Mouse (Mus musculus): ENCODE measurements around the gene Ppp1r15a. TPM values are rescaled to one million over a fixed set of nuclear protein-coding genes. Genes with fewer than 3 reads are reported as not detected.

Gene Ppp1r15a
- 19.8 and 20.3 TPM in 2 replicates for polyA plus RNA-seq (2014; fragmentation: Nextera tagmentation; extraction: Ambion mirVana)

- H3K27me3 ChIP-seq (ENCODE audit: control insufficient read depth, insufficient read depth, low read length), result no peaks in the 10 kb centered on the region
- ATAC-seq (replicated peaks; ENCODE audit: insufficient number of reproducible peaks, low FRiP score, low TSS enrichment, low read depth) (peak; percentile 68), DNase-seq (ENCODE audit: low spot score) (peak; percentile 95)
- no peaks in the 10 kb centered on the region for H3K36me3 ChIP-seq (replicated peaks; ENCODE audit: control insufficient read depth, insufficient read depth, low read depth, low read length)
- no peaks in the 10 kb centered on the region for H3K9me3 ChIP-seq (replicated peaks; ENCODE audit: control insufficient read depth, low read length)
- H3K4me3 ChIP-seq (ENCODE audit: low read depth, low read length), result peak within 1 kb of the TSS; percentile 77
- H3K4me2 ChIP-seq (ENCODE audit: low read depth, low read length), result peak within 1 kb of the TSS; percentile 84
- peak within 1 kb of the TSS; percentile 85 for H3K9ac ChIP-seq (replicated peaks; ENCODE audit: low read length)
- peak within 1 kb of the TSS; percentile 65; the same call in 1 of the 2 replicates for H3K27ac ChIP-seq (replicated peaks; ENCODE audit: low read depth, low read length)
- H3K4me1 ChIP-seq (ENCODE audit: control insufficient read depth, insufficient read depth, low read length), result no peaks in the 10 kb centered on the region
- under 1% methylated on average over 54 of the region's 54 CpGs for whole genome bisulfite sequencing
These were observed at the start of gene Ppp1r15a, which contains the start of gene Plekha4 for GRCm38 (mm10) chr7:45525809-45526473. Gene Ppp1r15a (minus strand): TSS chr7:45526268. Gene Plekha4 (plus strand): TSS chr7:45526330.

GRCm38 (mm10) chr7:45574472-45575379, 48.7 kb upstream of the Ppp1r15a start:
- H3K4me1 ChIP-seq (ENCODE audit: control insufficient read depth, insufficient read depth, low read length), result no peaks in the 10 kb centered on the region; the same call in 1 of the 2 replicates
- H3K4me2 ChIP-seq (ENCODE audit: low read depth, low read length), result no peak overlapping the region
- ATAC-seq (replicated peaks; ENCODE audit: insufficient number of reproducible peaks, low FRiP score, low TSS enrichment, low read depth), result no peak
- H3K36me3 ChIP-seq (replicated peaks; ENCODE audit: control insufficient read depth, insufficient read depth, low read depth, low read length), result no peaks in the 10 kb centered on the region; the same call in 1 of the 2 replicates
- H3K9me3 ChIP-seq (replicated peaks; ENCODE audit: control insufficient read depth, low read length), result no peaks in the 10 kb centered on the region
- H3K4me3 ChIP-seq (ENCODE audit: low read depth, low read length), result no peak overlapping the region
- WGBS, result 85% methylated on average over 15 of the region's 15 CpGs
- no peaks in the 10 kb centered on the region for H3K27me3 ChIP-seq (ENCODE audit: control insufficient read depth, insufficient read depth, low read length)
- H3K9ac ChIP-seq (replicated peaks; ENCODE audit: low read length), result no peak overlapping the region
- no peak for DNase-seq (ENCODE audit: low spot score)
- no peak overlapping the region for H3K27ac ChIP-seq (replicated peaks; ENCODE audit: low read depth, low read length)

GRCm38 (mm10) chr7:45573954-45574353, 47.9 kb upstream of the Ppp1r15a start:
- H3K4me1 ChIP-seq (ENCODE audit: control insufficient read depth, insufficient read depth, low read length), result no peaks in the 10 kb centered on the region; the same call in 1 of the 2 replicates
- no peaks in the 10 kb centered on the region for H3K9me3 ChIP-seq (replicated peaks; ENCODE audit: control insufficient read depth, low read length)
- no peak overlapping the region for H3K9ac ChIP-seq (replicated peaks; ENCODE audit: low read length)
- 79% methylated on average over 8 of the region's 8 CpGs for WGBS
- DNase-seq (ENCODE audit: low spot score) (no peak), ATAC-seq (replicated peaks; ENCODE audit: insufficient number of reproducible peaks, low FRiP score, low TSS enrichment, low read depth) (no peak)
- no peaks in the 10 kb centered on the region for H3K27me3 ChIP-seq (ENCODE audit: control insufficient read depth, insufficient read depth, low read length)
- no peak overlapping the region for H3K4me2 ChIP-seq (ENCODE audit: low read depth, low read length)
- no peak overlapping the region for H3K27ac ChIP-seq (replicated peaks; ENCODE audit: low read depth, low read length)
- H3K4me3 ChIP-seq (ENCODE audit: low read depth, low read length), result no peak overlapping the region
- no peaks in the 10 kb centered on the region; the same call in 1 of the 2 replicates for H3K36me3 ChIP-seq (replicated peaks; ENCODE audit: control insufficient read depth, insufficient read depth, low read depth, low read length)

- Histone ChIP-seq H3K4me3 (ENCODE audit: low read depth, low read length) (no peak overlapping the region), H3K4me2 (ENCODE audit: low read depth, low read length) (no peak overlapping the region), H3K27ac (replicated peaks; ENCODE audit: low read depth, low read length) (no peak overlapping the region), H3K36me3 (replicated peaks; ENCODE audit: control insufficient read depth, insufficient read depth, low read depth, low read length) (no peaks in the 10 kb centered on the region; the same call in 1 of the 2 replicates), H3K4me1 (ENCODE audit: control insufficient read depth, insufficient read depth, low read length) (no peaks in the 10 kb centered on the region; the same call in 1 of the 2 replicates), H3K9ac (replicated peaks; ENCODE audit: low read length) (no peak overlapping the region), H3K27me3 (ENCODE audit: control insufficient read depth, insufficient read depth, low read length) (no peaks in the 10 kb centered on the region), H3K9me3 (replicated peaks; ENCODE audit: control insufficient read depth, low read length) (no peaks in the 10 kb centered on the region)
- DNase-seq (ENCODE audit: low spot score) (no peak), ATAC-seq (replicated peaks; ENCODE audit: insufficient number of reproducible peaks, low FRiP score, low TSS enrichment, low read depth) (no peak)
- WGBS, result 30% methylated on average over 1 of the region's 1 CpGs
These were observed 45.9 kb upstream of the Ppp1r15a start for GRCm38 (mm10) chr7:45571966-45572365.

GRCm38 (mm10) chr7:45570103-45570741, 44.2 kb upstream of the Ppp1r15a start, which contains the start of gene Bcat2:
Gene Bcat2 (plus strand): TSS chr7:45570153.
- Histone ChIP-seq H3K9me3 (replicated peaks; ENCODE audit: control insufficient read depth, low read length) (no peaks in the 10 kb centered on the region), H3K4me3 (ENCODE audit: low read depth, low read length) (peak within 1 kb of the TSS; percentile 73), H3K4me2 (ENCODE audit: low read depth, low read length) (peak within 1 kb of the TSS; percentile 82), H3K36me3 (replicated peaks; ENCODE audit: control insufficient read depth, insufficient read depth, low read depth, low read length) (no peaks in the 10 kb centered on the region), H3K27me3 (ENCODE audit: control insufficient read depth, insufficient read depth, low read length) (no peaks in the 10 kb centered on the region), H3K4me1 (ENCODE audit: control insufficient read depth, insufficient read depth, low read length) (no peaks in the 10 kb centered on the region; the same call in 1 of the 2 replicates), H3K9ac (replicated peaks; ENCODE audit: low read length) (peak within 1 kb of the TSS; percentile 91), H3K27ac (replicated peaks; ENCODE audit: low read depth, low read length) (peak within 1 kb of the TSS; percentile 67)
- under 1% methylated on average over 42 of the region's 42 CpGs for WGBS
- ATAC-seq (replicated peaks; ENCODE audit: insufficient number of reproducible peaks, low FRiP score, low TSS enrichment, low read depth) (peak; percentile 56), DNase-seq (ENCODE audit: low spot score) (peak; percentile 78)

GRCm38 (mm10) chr7:45568601-45569473, 42.8 kb upstream of the Ppp1r15a start:
- WGBS, result 82% methylated on average over 10 of the region's 10 CpGs
- Histone ChIP-seq H3K4me2 (ENCODE audit: low read depth, low read length) (peak overlapping the region; percentile 54), H3K9me3 (replicated peaks; ENCODE audit: control insufficient read depth, low read length) (no peaks in the 10 kb centered on the region), H3K9ac (replicated peaks; ENCODE audit: low read length) (peak overlapping the region; percentile 33; the same call in 1 of the 2 replicates), H3K4me3 (ENCODE audit: low read depth, low read length) (peak overlapping the region; percentile 31), H3K36me3 (replicated peaks; ENCODE audit: control insufficient read depth, insufficient read depth, low read depth, low read length) (no peaks in the 10 kb centered on the region), H3K4me1 (ENCODE audit: control insufficient read depth, insufficient read depth, low read length) (no peaks in the 10 kb centered on the region; the same call in 1 of the 2 replicates), H3K27me3 (ENCODE audit: control insufficient read depth, insufficient read depth, low read length) (no peaks in the 10 kb centered on the region), H3K27ac (replicated peaks; ENCODE audit: low read depth, low read length) (peak overlapping the region; percentile 38; the same call in 1 of the 2 replicates)
- no peak for ATAC-seq (replicated peaks; ENCODE audit: insufficient number of reproducible peaks, low FRiP score, low TSS enrichment, low read depth)
- DNase-seq (ENCODE audit: low spot score), result no peak

Data from embryonic facial prominence, embryonic 11.5 days (tissue).